Mouse (Mus musculus): Measurements from ENCODE around the gene Nbeal2.
A peak's percentile ranks its signal among the peaks of the same experiment; 100 is the strongest.

Gene Nbeal2

GRCm38 (mm10) chr9:110645219-110645618 lies 8.7 kb downstream of the Nbeal2 start:
- peak; percentile 93 for DNase-seq

DNA sequence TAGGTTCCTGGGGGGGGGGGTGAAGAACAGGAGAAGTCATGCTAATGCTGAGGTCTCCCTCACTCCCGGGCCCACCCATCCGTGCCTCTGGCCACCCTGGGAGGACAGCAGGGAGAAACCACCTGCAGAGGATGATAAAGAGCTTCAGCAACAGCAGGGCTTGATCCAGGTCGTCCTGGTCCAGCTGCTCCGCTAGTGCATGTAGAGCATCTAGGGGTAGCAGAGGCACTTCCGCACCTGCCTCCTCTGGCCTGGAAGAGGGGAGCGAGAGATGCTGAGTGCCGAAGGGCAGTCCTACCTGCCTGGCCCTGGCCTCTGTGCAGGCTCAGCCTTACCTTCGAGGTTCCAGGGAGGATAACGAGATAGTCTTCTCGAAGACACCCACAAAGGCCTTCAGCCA lies 9.7 kb downstream of the Nbeal2 start:
- DNase-seq, result peak; percentile 38

DNA sequence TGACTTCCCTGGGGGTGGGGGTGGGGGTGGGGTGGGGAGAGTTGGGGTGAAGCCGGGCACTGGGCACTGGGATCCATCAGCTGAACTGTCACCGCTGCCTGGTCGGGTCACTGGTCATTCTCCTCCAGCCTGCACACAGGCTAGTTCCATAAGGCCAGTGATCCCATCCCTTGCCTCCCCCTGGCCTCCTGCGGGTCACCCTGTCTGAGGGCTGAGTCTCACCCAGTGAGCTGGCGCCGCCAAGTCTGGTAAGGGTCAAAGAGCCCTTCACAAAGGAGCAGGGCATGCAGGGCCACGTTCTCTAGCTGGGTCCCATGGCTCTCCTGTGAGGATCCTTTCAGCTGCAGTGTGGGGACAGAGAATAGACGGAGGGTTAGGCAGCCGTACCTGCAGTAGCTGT lies 10.2 kb downstream of the Nbeal2 start:
- DNase-seq, result no peak

- no peak for DNase-seq
Observed at GRCm38 (mm10) chr9:110642812-110643524, 11.0 kb downstream of the Nbeal2 start.

- DNase-seq, result no peak
Observed at GRCm38 (mm10) chr9:110641006-110641405, 13.0 kb downstream of the Nbeal2 start.

DNA sequence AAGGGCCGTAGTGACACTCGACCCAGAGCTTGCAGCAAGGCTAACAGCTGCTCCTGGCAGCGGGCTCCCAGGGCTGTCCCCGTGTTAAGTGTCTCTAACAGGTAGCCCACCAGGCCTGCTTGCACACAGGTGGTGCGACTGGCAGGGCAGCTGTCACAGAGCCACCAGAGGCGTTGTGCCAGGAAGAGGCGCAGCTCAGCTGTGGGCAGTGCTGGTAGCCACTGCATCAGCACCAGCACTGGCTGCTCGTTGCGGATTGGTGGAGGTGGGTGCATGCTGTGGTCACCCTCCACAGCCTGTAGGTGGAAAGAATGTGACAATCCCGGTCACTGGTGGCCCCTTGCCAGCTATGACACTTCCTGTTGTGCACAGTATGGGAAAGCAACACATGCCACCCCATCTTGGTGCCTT lies 15.3 kb downstream of the Nbeal2 start:
- DNase-seq, result no peak

GRCm38 (mm10) chr9:110635225-110635624 lies 18.7 kb downstream of the Nbeal2 start:
- DNase-seq, result peak; percentile 94

GRCm38 (mm10) chr9:110633882-110634281 lies 20.1 kb downstream of the Nbeal2 start:
- DNase-seq, result no peak

GRCm38 (mm10) chr9:110632671-110633070 lies 21.3 kb downstream of the Nbeal2 start:
- no peak for DNase-seq

DNA sequence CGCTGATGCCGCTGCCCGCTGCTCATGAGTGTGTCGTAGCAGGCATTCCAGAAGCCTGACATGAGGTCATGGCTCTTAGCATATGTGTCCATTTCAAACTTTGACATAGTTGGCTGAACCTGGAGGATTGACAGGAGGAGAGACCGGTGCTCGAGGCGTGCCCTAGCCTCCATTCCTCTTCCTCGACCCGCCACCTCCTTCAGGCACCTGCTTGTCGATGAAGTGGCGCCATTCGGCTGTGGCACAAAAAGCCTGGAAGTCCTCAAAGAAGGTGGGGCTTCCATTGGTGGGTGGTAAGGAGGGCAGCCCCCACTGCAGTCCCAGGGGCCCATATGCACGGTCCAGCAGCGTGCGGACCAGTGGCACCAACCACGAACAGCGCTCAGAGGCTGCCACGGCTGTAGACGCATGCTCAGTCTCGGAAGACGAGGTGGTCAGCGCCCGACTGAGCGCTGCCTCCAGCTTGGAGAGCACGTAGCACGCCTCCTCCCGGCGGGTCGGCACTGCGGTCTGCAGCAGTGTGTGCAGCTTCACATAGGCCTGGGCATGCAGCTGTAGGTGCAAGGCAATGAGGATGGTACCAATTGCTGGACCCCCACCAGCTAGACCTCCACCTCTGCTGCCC lies 22.2 kb downstream of the Nbeal2 start:
- DNase-seq, result no peak

DNA sequence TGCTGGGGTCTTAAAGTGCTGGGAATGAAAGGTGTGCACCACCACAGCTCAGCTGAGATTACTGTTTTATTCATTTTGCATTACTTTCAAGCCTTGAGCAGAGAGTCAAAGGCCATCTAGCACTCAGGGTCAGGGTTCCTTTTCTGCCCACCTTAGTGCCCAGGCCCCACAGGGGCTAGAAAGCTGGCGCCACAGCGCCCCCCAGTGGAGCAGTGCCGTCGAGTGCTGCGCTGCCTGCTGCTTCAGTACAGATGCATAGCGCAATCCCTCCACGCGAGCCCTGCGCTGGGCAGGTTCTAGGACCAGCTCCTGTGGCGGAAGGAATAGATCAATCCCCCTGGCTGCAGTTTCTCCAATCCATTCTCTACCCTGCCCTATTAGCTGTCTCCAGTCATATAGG lies 22.8 kb downstream of the Nbeal2 start:
- peak; percentile 65 for DNase-seq

GRCm38 (mm10) chr9:110630171-110630570 lies 23.8 kb downstream of the Nbeal2 start:
- no peak for DNase-seq

GRCm38 (mm10) chr9:110625350-110625908 lies 28.5 kb downstream of the Nbeal2 start:
- DNase-seq, result no peak

DNA sequence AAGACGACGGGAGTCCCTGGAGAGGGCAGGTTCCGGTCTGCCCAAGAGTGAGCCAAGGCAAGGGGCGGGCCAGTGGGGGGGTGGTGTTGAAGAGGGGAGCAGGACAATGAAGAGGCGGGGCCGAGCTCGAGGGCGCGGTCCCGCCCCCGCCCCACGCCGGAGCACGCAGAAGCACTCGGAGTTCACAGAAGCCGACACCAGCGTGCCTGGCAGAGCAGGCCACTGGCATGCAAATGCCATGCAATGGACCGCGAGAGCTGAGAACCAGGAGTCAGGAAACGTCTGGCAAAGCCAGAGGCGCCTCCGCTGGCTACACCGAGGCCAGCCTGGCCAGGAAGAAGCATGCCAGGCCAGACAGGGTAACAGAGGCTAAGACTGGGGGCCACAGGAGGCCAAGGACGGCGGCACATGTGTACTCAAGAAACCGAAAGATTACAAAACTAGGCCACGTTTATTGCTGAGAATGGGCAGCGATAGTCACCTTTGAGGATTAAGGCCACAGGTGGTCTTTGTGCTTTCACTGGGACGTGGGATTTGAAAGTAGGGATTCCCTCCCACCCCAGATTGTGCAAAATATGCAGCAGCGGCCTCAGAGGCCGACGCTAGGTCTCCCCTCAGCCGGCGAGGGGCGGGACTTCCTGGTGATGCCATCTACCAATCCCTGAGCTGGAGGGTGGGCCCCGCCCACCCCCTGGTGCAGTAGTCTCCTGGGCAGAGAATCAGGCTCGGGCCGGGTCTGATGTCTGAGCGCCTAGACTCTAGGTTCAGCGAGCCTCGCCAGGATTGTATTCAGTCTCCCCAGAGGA lies 29.4 kb downstream of the Nbeal2 start, which contains the start of gene Nradd:
Nradd (minus strand) TSS at position 92 of the 806 bp plus-strand sequence.
- DNase-seq, result no peak

- no peak for DNase-seq
Observed at GRCm38 (mm10) chr9:110623416-110624195, 30.4 kb downstream of the Nbeal2 start.

GRCm38 (mm10) chr9:110622621-110623219 lies 31.2 kb downstream of the Nbeal2 start:
- DNase-seq, result no peak

DNA sequence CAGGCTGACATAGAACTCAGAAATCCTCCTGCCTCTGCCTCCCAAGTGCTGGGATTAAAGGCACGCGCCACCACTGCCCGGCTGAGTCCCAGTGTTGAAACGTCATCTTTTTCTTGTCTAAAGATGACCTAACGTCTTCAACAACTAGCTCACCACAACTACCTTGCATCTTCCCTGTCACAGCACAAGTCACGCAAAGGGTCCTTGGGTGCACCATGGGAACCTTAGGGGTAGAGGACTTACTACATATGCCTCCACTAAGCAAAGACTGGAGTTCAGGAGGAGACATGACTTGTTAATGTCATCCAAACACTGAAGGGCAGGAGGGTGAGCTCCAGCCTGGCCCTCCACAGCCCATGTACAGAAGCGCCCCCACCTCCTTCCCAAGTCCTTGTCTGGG lies 33.3 kb downstream of the Nbeal2 start:
- DNase-seq, result no peak

DNA sequence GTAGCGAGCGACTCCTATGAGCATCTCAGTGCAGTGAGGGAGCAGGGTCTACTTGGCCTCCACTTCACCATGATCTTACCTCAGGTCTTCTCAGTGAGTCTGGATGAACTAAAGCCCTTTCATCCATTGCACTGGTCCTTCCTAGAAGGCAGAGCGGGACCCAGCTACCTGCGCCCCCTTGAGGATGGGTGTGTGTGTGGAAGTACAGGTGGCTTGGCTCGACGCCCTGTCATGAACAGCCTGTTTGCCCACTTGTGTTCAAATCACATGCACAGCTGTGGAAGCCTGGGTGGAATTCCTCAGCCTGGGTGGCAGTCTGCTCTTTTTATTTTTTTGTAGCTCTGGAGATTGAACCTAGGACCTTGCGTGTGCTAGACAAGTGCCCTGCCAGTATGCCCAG lies 33.8 kb downstream of the Nbeal2 start:
- peak; percentile 14 for DNase-seq

DNA sequence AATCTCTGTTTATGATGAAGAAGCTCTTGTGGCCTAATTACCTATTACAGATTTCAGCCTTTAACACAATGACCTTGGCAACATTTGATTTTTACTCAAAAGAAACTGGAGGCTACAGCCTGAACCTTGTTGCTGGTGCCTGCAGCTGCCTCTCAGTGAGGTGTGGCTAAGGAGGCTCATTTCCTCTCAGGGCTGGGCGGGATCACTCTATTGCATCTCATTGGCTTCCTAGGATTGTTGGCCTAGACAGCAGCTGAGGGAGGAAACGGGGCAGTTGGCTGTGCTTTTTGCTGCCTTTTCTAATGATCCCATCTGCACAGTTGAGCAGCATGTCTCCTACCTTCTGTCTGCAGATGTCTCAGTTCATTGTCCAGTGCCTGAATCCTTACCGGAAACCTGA lies 36.9 kb downstream of the Nbeal2 start:
- peak; percentile 5 for DNase-seq

DNA sequence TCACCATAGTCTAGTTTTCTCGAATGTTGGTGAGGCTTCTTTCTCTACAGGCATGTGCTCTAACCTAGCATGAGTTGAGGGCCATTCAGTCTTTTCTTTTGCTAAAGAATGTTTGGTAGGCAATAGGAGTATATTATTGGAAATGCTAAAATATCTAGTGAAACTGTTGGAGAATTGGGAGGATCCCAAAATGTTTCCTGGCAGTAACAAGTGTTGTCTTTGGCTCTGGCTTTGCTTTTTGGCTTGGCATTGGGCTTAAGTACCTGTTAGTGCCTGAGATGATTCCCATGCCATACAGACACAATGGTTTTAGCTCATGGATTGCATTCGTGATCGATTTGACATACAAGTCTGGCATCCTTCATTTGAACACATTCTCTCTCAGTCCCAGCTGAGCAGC lies 42.5 kb downstream of the Nbeal2 start:
- DNase-seq, result no peak

GRCm38 (mm10) chr9:110583521-110583920 lies 70.4 kb downstream of the Nbeal2 start:
- no peak for DNase-seq

DNA sequence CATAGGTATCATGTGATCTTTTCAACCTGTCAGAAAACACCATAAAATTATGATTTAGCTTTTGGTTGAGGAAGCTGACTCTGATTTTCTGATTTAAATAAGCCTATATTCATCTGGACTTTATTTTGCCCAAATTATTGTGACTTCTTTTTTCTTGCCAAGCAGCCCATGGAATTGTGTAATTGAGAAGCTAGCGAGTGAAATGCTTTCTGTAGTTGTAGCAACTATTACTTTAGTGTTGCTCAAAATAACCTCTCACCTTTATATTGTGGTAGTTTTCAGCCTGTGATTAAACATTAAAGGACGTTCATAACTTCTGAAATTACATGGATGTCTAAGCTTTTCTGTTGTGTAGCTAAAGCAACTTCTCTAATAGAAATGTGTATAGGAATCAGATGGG lies 71.8 kb downstream of the Nbeal2 start:
- DNase-seq, result no peak
